Mouse (Mus musculus): ENCODE measurements around the gene Pde3b.
"Not testable (repeated sequence)": the region's sequence is repeated elsewhere in the genome, so short reads cannot be mapped to it uniquely, and the experiment has no call there.

Pde3b gene

GRCm38 (mm10) chr7:114479779-114480178 lies 64.7 kb downstream of the Pde3b start:
- DNase-seq, result no peak

GRCm38 (mm10) chr7:114480196-114480989 lies 65.3 kb downstream of the Pde3b start:
- DNase-seq, result no peak

- no peak for DNase-seq
These were observed 65.9 kb downstream of the Pde3b start for GRCm38 (mm10) chr7:114481008-114481407.

GRCm38 (mm10) chr7:114481429-114481931 lies 66.4 kb downstream of the Pde3b start:
- DNase-seq, result no peak

DNA sequence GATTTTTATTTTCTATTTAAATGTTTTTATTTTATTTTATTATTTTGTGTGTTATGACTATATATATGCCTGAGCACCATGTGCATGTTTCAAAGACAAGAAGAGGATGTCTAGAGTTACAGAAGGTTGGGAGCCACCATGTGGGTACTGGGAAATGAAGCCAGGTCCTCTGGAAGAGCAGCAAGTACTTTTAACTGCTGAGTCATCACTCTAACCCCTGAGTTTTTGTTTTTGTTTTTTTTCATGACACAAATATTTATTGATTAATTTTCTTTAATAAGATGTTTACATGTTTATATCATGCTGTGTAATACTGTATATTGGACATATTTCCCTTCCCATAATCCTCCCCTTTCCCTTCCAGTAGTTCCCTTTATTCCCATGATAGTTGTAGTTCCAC lies 77.5 kb downstream of the Pde3b start:
- DNase-seq, result no peak

- DNase-seq, result no peak
These were observed 79.0 kb downstream of the Pde3b start for GRCm38 (mm10) chr7:114494033-114494432.

- no peak for DNase-seq
These were observed 84.2 kb downstream of the Pde3b start for GRCm38 (mm10) chr7:114499293-114499692.

DNA sequence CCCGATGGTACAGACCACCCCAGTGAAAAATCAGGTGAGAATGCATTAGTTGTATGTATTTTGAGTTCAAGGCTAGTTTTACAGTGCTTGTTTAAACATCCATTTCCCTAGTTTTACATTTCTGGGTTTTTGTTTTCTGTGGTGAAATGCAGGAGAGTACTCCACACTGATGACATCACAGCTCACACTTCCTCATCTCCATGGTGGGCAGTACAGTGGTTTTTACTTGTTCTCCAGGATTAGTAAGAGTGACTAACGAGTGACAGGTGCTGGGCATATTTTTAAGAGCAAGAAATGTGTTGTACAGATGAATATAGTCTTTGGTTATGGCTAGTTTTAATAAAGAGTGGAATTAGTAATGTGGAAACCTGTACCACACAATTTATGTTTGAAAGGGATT lies 93.8 kb downstream of the Pde3b start:
- DNase-seq, result no peak

DNA sequence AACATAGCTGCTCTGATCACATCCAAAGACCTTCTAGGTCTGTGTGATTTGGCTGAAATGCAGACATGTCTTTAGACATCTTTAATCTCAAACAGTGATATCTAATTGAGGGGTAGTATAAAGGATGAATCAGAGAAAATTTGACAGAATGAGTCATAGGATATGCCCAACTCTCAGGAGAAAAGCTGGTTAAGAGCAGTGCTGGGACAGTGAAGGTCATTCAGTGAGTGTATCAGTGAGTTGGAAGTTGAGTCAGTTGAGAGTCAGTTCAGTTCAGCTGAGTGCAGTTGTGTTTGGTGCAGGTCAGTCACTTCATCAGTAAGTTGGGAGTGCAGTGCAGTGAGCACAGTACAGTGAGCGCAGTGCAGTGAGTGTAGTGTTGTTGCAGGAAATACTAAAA lies 105.0 kb downstream of the Pde3b start:
- DNase-seq, result no peak

DNA sequence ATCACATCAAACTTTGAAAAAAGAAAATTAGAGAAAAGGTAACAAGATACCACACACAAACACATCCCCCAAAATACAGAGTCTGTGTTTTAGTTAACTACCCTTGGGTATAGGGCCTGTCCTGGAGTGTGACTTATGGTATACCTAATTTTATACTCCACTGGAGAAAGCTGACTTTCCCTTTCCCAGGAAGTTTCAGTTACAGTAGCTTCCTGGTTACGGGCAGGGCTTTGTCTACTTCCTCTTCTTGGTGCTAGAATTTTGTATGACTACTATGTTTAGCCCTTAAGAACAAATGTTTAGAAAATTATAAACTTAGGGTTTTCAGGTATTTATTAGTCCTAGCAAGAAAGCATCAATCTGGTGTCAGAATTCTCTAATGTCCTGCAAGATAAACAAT lies 111.2 kb downstream of the Pde3b start:
- no peak for DNase-seq

DNA sequence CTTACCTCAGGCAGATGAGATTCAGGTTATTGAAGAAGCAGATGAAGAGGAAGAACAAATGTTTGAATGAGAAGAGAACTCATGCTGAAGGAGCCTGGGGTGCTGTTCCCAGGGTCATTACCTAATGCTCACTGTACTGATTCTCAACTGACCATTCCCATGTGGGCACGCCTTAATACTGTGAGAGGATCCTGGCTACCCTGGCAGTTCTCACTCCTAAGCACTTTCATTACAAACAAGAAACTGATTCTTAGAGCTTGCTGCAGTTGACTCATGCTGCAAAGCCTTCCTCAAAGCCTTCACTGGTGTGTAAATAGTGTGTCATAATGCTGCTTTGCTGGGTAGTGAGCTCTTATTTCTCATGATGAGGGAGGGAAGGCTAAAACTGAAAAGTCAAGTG lies 121.1 kb downstream of the Pde3b start:
- DNase-seq, result no peak

- DNase-seq, result peak; percentile 91
These were observed 147.6 kb downstream of the Pde3b start, which contains the start of gene Cyp2r1 for GRCm38 (mm10) chr7:114562531-114563241. TSS of gene Cyp2r1 (minus strand) at chr7:114562972.

GRCm38 (mm10) chr7:114573866-114574265 lies 158.8 kb downstream of the Pde3b start:
- DNase-seq, result not testable (repeated sequence)

DNA sequence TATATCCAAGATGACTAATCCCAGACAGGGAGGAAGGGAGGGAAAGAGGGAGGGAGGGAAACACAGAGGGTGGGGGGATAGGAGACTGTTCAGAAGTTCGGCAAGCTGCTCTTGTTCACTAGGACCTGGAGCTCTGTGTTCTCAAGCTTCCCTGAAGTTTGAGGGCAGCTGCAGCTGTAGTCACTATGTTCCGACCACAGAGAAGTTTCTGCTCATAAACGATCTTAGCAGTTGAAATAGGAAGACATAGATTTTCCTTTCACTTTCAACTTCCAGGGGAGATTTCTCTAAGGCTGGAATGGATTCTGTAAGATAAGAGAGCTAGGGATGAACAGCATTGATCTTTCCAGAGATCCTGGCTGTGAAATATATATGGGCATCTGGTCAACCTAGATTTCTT lies 161.8 kb downstream of the Pde3b start:
- no peak for DNase-seq

GRCm38 (mm10) chr7:114577665-114578064 lies 162.6 kb downstream of the Pde3b start:
- no peak for DNase-seq

DNA sequence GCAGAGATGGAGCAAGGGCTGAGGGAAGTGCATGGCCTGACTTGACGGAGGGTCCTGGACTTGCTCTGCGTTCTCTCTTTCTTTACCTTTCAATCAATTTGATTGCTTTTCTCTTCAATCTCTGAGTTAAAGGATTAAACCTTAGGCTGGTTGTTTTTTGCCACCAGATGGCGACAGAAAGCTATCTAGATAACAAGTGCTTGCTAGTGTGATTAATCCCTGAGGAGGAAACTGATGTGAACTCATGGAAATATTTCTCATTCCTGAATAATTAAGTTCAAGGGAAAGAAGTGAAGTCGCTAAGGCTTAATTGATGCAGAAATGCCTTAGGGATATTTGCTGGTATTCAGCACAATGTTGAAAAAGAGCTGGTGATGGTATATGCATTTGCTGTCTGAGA lies 165.3 kb downstream of the Pde3b start:
- peak; percentile 67 for DNase-seq

- no peak for DNase-seq
These were observed 166.1 kb downstream of the Pde3b start for GRCm38 (mm10) chr7:114581200-114581599.

- DNase-seq, result no peak
These were observed 167.4 kb downstream of the Pde3b start for GRCm38 (mm10) chr7:114582441-114582840.

Measured in thymus, postnatal 4 days (tissue).